ENCODE assay signal across 25 mouse cellular contexts in the genomic region with DNA sequence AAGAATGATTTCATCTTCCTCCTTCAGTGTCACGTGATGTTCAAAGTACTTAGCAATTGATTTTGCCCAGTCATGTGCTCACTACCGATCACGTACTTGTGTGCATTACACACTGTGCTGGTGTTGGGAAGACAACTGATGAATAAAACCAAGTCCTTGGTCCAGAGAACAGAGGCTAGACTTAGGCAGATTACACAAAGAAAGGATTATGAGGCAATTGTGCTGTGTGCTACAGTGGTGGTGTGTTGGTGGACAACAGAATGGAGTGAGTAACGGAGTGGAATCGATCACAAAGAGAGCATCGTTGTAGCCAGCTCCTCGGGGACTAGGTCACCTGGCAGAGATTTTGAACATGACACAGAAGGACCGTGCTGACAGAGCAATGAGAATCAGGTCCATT.
"Had no signal": no experiment of that assay in that cellular context is flagged by ENCODE, and none has a peak within 500 bp of the region (broad histone marks: within the 10 kb centered on the region; RNA-seq: fewer than 3 reads in every experiment).

No protein-coding gene starts in this region.

- H3K4me1 ChIP-seq: hindbrain, embryonic 12.5 days; intestine, embryonic 15.5 days; liver, embryonic 12.5 days had no signal

- H3K4me2 ChIP-seq: heart, embryonic 12.5 days; hindbrain, embryonic 12.5 days; hindbrain, embryonic 14.5 days; intestine, embryonic 15.5 days; kidney, embryonic 15.5 days; limb, embryonic 13.5 days; limb, embryonic 15.5 days; liver, embryonic 12.5 days had no signal

- H3K27ac ChIP-seq: gastrocnemius, adult 2 months; heart, adult 2 months; hindbrain, embryonic 12.5 days; hindbrain, embryonic 14.5 days; intestine, embryonic 15.5 days; kidney, embryonic 15.5 days; kidney, postnatal 0 days; limb, embryonic 13.5 days; limb, embryonic 15.5 days; liver, embryonic 12.5 days had no signal

- H3K9me3 ChIP-seq: heart, embryonic 12.5 days; hindbrain, embryonic 10.5 days; hindbrain, embryonic 12.5 days; intestine, embryonic 15.5 days; kidney, embryonic 15.5 days; limb, embryonic 13.5 days; limb, embryonic 15.5 days; liver, embryonic 12.5 days had no signal

- ATAC-seq: hindbrain, embryonic 16.5 days; inflammation-experienced regulatory T-cells, adult 6 months; intestine, embryonic 15.5 days; liver, embryonic 12.5 days had no signal

- H3K36me3 ChIP-seq: heart, embryonic 12.5 days; hindbrain, embryonic 10.5 days; hindbrain, embryonic 12.5 days; intestine, embryonic 15.5 days; kidney, embryonic 15.5 days; limb, embryonic 13.5 days; limb, embryonic 15.5 days; liver, embryonic 12.5 days had no signal

- DNase-seq: gastrocnemius, adult 2 months; gastrocnemius, postnatal 10 days; gastrocnemius, postnatal 25 days; heart, adult 2 months; heart, postnatal 10 days; heart, postnatal 4 days; kidney, adult 18-20 months; kidney, adult 9 months; kidney, postnatal 14 days; kidney, postnatal 36 days; layer of hippocampus, adult 9-11 months; layer of hippocampus, postnatal 36 days; left cerebral cortex, postnatal 4 days had no signal

- H3K4me3 ChIP-seq: gastrocnemius, adult 2 months; heart, adult 2 months; heart, embryonic 12.5 days; hindbrain, embryonic 10.5 days; hindbrain, embryonic 12.5 days; intestine, embryonic 15.5 days; kidney, embryonic 15.5 days; limb, embryonic 13.5 days; limb, embryonic 15.5 days; liver, embryonic 12.5 days had no signal

- H3K27me3 ChIP-seq: heart, embryonic 12.5 days; hindbrain, embryonic 12.5 days; intestine, embryonic 15.5 days; kidney, embryonic 15.5 days; limb, embryonic 13.5 days; limb, embryonic 15.5 days; liver, embryonic 12.5 days had no signal

- H3K9ac ChIP-seq: heart, embryonic 12.5 days; hindbrain, embryonic 12.5 days; hindbrain, embryonic 14.5 days; intestine, embryonic 15.5 days; kidney, embryonic 15.5 days; limb, embryonic 13.5 days; limb, embryonic 15.5 days; liver, embryonic 12.5 days had no signal
